Mouse (Mus musculus) megakaryocyte, embryonic 14.5 days (primary cell): ENCODE measurements around the gene Laptm5. TPM values are rescaled to one million over a fixed set of nuclear protein-coding genes. Genes with fewer than 3 reads are reported as not detected.

Experiments
- H3K27me3 ChIP-seq: replicated peaks from 2 replicates; pipeline ENCODE3; 2012; ENCODE audit warnings: inconsistent platforms
- H3K36me3 ChIP-seq: replicated peaks from 2 replicates; pipeline ENCODE3; 2012; ENCODE audit warnings: low read length, inconsistent platforms, mixed read lengths
- H3K4me1 ChIP-seq: 2 replicates; pipeline ENCODE4 v1.6.1; 2012; ENCODE audit warnings: inconsistent platforms
- H3K4me3 ChIP-seq: replicated peaks from 2 replicates; pipeline ENCODE3; 2012; ENCODE audit warnings: moderate library complexity, mild to moderate bottlenecking, inconsistent platforms
- H3K9me3 ChIP-seq: 2 replicates; pipeline ENCODE4 v1.6.1; 2012; ENCODE audit warnings: inconsistent platforms
- FLI1 ChIP-seq: IDR thresholded peaks from 2 replicates; pipeline ENCODE4 v1.6.1; 2012; ENCODE audit warnings: low read length, inconsistent platforms, mixed read lengths
- GATA1 ChIP-seq: IDR thresholded peaks from 3 replicates; pipeline ENCODE4 v1.6.1; 2012; ENCODE audit warnings: mixed read lengths, low read length, inconsistent platforms, borderline replicate concordance
- polyA plus RNA-seq: library from polyadenylated mRNA; stranded (reverse); fragments of >175 nt; gene quantifications from 2 replicates; pipeline ENCODE4 v1.2.3, GENCODE M21; 2012; ENCODE audit warnings: low replicate concordance; ENCODE audit not compliant: insufficient read depth

Gene Laptm5
- polyA plus RNA-seq, 1 experiment: 2,077 TPM

GRCm38 (mm10) chr4:130915668-130916035 is 2.7 kb downstream of the Laptm5 start:
- TF ChIP-seq GATA1 (no peak), FLI1 (no peak)
- no peaks in the 10 kb centered on the region for H3K27me3 ChIP-seq
- H3K36me3 ChIP-seq: peaks cover 61% of the 10 kb centered on the region
- H3K4me1 ChIP-seq: peaks cover 82% of the 10 kb centered on the region
- no peaks in the 10 kb centered on the region for H3K9me3 ChIP-seq
- peak overlapping the region; percentile 97 for H3K4me3 ChIP-seq

DNA sequence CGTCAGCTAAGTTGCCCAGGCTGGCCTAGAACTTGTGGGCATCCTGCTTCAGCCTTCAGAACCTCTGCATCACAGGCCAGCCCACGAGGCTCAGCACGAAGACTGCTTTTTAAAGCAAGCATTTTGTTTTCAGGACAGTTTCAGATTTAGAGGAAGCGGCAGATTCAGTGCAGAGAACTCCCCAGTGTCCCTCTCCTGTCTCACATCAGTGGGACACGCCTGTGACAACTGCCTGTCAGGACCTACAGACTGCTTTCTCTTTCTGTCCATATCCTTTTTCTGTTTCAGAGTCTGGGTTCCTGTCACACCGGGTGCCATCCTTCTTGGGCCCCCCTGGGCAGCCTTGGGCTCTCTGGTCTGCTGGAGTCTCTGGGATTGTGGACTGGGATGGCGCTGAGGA is 3.7 kb downstream of the Laptm5 start:
- peak overlapping the region; percentile 97 for H3K4me3 ChIP-seq
- H3K4me1 ChIP-seq: peaks cover 82% of the 10 kb centered on the region
- peaks cover 68% of the 10 kb centered on the region for H3K36me3 ChIP-seq
- no peaks in the 10 kb centered on the region for H3K27me3 ChIP-seq
- no peaks in the 10 kb centered on the region for H3K9me3 ChIP-seq
- no peak for TF ChIP-seq GATA1
- TF ChIP-seq FLI1: no peak

- Histone ChIP-seq H3K4me1 (peaks cover 82% of the 10 kb centered on the region), H3K9me3 (no peaks in the 10 kb centered on the region)
- TF ChIP-seq FLI1 (no peak), GATA1 (no peak)
These were observed 4.6 kb downstream of the Laptm5 start for GRCm38 (mm10) chr4:130917564-130917963.

DNA sequence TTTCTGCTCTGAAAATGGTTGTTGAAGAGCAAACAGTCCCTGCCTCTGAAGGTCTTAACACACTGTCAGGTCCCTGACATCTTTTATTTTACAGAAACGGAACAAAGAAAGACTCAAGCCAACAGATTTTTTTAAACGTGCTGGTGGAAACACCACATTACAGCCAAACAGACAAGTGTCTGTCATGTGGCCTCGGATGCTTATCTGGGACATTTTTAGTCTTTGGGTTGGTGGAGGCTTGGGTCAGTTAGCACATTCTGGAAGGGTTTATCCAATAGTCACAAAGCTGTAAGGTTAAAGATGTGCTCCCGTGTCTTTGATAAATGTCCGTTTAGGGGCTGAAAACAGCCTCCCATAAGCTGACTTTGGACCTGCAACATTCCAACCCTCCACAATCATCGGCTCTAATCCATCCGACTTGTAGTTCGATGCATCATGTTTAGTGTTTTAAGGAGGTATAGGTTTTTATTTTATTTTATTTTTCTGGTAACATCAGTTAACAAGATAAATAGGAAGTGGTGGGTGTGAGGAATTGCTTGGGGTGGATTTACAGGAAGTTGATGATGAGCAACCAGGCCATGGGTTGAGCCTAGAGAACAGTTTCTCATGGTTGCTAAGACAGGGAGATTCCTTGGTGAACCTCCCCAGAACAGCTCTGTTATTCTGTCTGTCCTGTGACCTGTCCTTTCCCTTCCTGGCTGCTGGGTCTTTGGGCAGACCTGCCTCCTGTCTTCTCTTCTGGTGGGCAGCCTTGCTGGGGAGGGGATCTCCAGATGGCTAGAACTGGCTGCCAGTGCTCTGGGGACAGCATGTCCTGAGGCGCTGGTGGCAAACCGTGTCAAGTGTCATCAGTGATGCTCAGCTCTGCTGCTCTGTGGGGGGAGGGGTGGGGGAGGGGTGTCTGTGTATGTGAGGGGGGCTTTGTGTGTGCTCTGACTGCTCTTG is 6.2 kb downstream of the Laptm5 start:
- Histone ChIP-seq H3K9me3 (no peaks in the 10 kb centered on the region), H3K4me3 (peak overlapping the region; percentile 97), H3K27me3 (no peaks in the 10 kb centered on the region), H3K36me3 (peaks cover 87% of the 10 kb centered on the region), H3K4me1 (peaks cover 91% of the 10 kb centered on the region)
- no peak for TF ChIP-seq FLI1
- TF ChIP-seq GATA1: no peak

More at GRCm38 (mm10) chr4:130917564-130917963, 4.6 kb downstream of the Laptm5 start:
- peak overlapping the region; percentile 97 for H3K4me3 ChIP-seq
- peaks cover 74% of the 10 kb centered on the region for H3K36me3 ChIP-seq
- no peaks in the 10 kb centered on the region for H3K27me3 ChIP-seq

GRCm38 (mm10) chr4:130919750-130920356 is 6.9 kb downstream of the Laptm5 start:
- no peaks in the 10 kb centered on the region for H3K27me3 ChIP-seq
- no peaks in the 10 kb centered on the region for H3K9me3 ChIP-seq
- peaks cover 91% of the 10 kb centered on the region for H3K36me3 ChIP-seq
- H3K4me1 ChIP-seq: peaks cover 99% of the 10 kb centered on the region
- peak overlapping the region; percentile 97 for H3K4me3 ChIP-seq
- TF ChIP-seq FLI1 (no peak), GATA1 (no peak)

DNA sequence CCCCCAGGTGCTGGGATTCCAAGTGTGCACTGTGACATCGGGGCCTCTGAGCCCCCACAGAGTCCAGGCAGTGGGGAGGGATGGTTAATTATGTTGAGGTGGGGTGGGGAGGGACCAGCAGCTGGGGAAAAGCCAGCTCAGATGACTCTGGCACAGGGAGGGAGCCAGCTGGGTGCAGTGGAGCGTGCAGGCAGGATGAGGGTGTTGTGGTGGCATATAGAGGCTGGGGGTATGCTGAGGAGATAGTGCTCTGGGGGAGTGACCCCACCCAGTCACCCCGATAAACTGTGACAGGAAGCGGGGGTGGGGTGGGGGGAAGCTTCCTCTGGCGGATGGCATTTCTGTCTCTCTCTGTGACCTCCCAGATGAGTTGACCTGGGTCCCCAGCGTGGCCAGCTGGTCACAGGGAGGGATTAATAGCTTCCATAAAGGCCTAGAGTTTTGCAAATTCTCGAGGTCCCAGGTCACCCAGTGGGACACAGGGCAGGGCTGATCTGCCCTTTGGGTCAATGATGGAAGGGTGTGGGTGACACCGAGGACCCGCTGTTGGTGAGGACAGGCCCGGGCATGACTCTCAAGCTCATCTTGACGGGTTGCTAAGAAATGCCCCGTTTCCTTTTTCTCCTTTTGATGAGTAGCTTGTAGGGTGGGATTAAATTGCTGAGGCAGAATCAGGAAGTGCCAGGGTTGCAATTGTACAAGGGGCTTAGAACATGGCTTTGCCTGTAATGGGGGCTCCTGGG is 8.2 kb downstream of the Laptm5 start:
- TF ChIP-seq FLI1: no peak
- no peak for TF ChIP-seq GATA1
- no peaks in the 10 kb centered on the region for H3K9me3 ChIP-seq
- H3K4me1 ChIP-seq: peaks cover 100% of the 10 kb centered on the region
- H3K27me3 ChIP-seq: no peaks in the 10 kb centered on the region
- H3K4me3 ChIP-seq: peak overlapping the region; percentile 97
- H3K36me3 ChIP-seq: peaks cover 91% of the 10 kb centered on the region

GRCm38 (mm10) chr4:130921986-130922385 is 9.1 kb downstream of the Laptm5 start:
- H3K9me3 ChIP-seq: no peaks in the 10 kb centered on the region
- no peaks in the 10 kb centered on the region for H3K27me3 ChIP-seq
- peak overlapping the region; percentile 82 for H3K4me3 ChIP-seq
- H3K36me3 ChIP-seq: peaks cover 91% of the 10 kb centered on the region
- TF ChIP-seq GATA1 (no peak), FLI1 (no peak)
- H3K4me1 ChIP-seq: peaks cover 100% of the 10 kb centered on the region

DNA sequence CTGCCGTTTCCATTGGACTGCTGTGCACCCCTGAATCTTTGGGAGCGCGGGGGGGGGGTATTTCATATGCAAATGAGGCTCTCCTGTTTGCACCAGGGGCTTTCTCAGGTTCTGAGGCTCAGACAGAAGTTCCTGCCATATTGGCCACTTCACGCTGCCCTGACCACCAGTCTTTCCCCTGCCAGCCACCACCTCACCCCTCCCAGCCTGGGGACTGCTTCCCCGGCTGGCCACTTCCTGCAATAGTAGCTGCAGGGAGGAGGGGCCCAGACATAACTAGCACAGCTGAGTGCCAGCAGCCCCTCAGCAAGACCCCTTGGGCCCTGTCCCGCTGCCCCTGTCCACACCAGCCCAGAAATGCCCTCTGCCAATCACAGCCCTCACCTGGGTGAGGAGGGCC is 13.3 kb downstream of the Laptm5 start:
- Histone ChIP-seq H3K9me3 (no peaks in the 10 kb centered on the region), H3K36me3 (peaks cover 99% of the 10 kb centered on the region), H3K4me1 (peaks cover 96% of the 10 kb centered on the region), H3K4me3 (peak overlapping the region; percentile 62), H3K27me3 (no peaks in the 10 kb centered on the region)
- TF ChIP-seq FLI1 (no peak), GATA1 (no peak)

- no peaks in the 10 kb centered on the region for H3K9me3 ChIP-seq
- H3K27me3 ChIP-seq: no peaks in the 10 kb centered on the region
- no peak overlapping the region for H3K4me3 ChIP-seq
- TF ChIP-seq GATA1: no peak
- TF ChIP-seq FLI1: no peak
- H3K4me1 ChIP-seq: peaks cover 81% of the 10 kb centered on the region
- H3K36me3 ChIP-seq: peaks cover 97% of the 10 kb centered on the region
These were observed 14.9 kb downstream of the Laptm5 start for GRCm38 (mm10) chr4:130927821-130928220.

DNA sequence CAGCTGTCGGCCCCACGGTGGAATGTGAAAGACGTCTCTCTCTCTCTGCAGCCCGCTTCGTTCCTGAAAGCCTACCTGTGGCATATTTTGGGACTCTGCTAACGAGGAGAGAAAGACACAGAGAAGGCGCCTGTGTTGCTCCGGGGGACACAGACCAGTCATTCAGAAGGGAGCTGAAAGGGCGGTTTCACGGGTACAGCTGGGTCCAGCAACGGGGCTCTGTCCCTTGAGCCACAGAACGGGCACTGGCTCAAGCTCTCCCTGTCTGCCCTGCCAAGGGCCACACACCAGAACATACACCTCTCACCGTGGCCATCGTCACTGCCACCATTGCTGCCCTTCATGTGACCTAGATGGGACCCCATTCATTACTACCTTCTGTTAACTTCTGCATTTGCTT is 29.7 kb downstream of the Laptm5 start:
- peaks cover 14% of the 10 kb centered on the region for H3K36me3 ChIP-seq
- peaks cover 83% of the 10 kb centered on the region for H3K4me1 ChIP-seq
- H3K27me3 ChIP-seq: peaks cover 9% of the 10 kb centered on the region
- no peaks in the 10 kb centered on the region for H3K9me3 ChIP-seq
- no peak for TF ChIP-seq FLI1
- TF ChIP-seq GATA1: no peak
- no peak overlapping the region for H3K4me3 ChIP-seq
